Mouse (Mus musculus) ES-Bruce4 (cell line): ENCODE data around the gene Kprp.

ENCODE experiments used
- CTCF ChIP-seq: IDR thresholded peaks from one replicate; pipeline ENCODE4 v1.8.1; 2011; ENCODE audit warnings: low read depth, low read length
- EP300 ChIP-seq: IDR thresholded peaks from 2 replicates; pipeline ENCODE4 v1.6.1; 2011; ENCODE audit warnings: low read depth, low read length; ENCODE audit not compliant: insufficient read depth
- POLR2A ChIP-seq: IDR thresholded peaks from one replicate; pipeline ENCODE4 v1.8.1; 2011; ENCODE audit warnings: low read length; ENCODE audit not compliant: insufficient read depth

DNA sequence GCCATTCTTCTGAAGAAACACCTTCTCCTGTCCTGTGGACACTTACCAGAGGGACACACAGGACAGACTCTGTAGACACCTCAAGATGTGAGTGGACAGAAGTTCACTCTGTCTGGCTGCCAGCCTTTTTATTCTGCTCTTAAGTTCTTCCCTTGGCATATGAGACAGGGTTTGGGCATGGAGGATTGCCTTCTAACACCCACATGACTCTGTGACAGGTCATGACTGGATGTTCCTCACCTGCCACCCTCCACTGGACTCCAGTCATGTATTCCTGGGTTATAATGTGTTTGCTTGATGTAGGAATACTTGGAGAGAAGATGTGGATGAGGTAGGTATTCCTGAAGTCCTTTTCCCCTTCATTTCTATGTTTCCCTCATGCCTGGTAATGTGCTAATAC, 19.3 kb downstream of the Kprp start, which contains the start of gene Lce1k:
- TF ChIP-seq CTCF = no peak
- no peak for TF ChIP-seq EP300
- no peak for TF ChIP-seq POLR2A
